Mouse (Mus musculus): Measurements from ENCODE around the gene Npas3. TPM values are rescaled to one million over a fixed set of nuclear protein-coding genes. Genes with fewer than 3 reads are reported as not detected.
A peak's percentile ranks its signal among the peaks of the same experiment; 100 is the strongest.

Gene Npas3
- polyA plus RNA-seq, 1 experiment from 2014 or later = 32.7 TPM

- Histone ChIP-seq H3K4me3 (replicated peaks) (no peak overlapping the region), H3K4me1 (replicated peaks) (peaks cover 38% of the 10 kb centered on the region), H3K9me3 (no peaks in the 10 kb centered on the region), H3K27me3 (no peaks in the 10 kb centered on the region), H3K9ac (replicated peaks) (no peak overlapping the region), H3K4me2 (replicated peaks) (no peak overlapping the region), H3K36me3 (no peaks in the 10 kb centered on the region), H3K27ac (no peak overlapping the region)
- 65% methylated on average over 3 of the region's 3 CpGs for WGBS
- ATAC-seq = no peak
Observed at GRCm38 (mm10) chr12:53331800-53332199, 83.3 kb downstream of the Npas3 start.

- ATAC-seq = no peak
- H3K4me3 ChIP-seq (replicated peaks) = no peak overlapping the region
- 94% methylated on average over 2 of the region's 2 CpGs for WGBS
- H3K4me2 ChIP-seq (replicated peaks) = no peak overlapping the region
- H3K4me1 ChIP-seq (replicated peaks) = peaks cover 35% of the 10 kb centered on the region
- no peak overlapping the region for H3K27ac ChIP-seq
- H3K36me3 ChIP-seq = no peaks in the 10 kb centered on the region
- H3K9ac ChIP-seq (replicated peaks) = no peak overlapping the region
- H3K27me3 ChIP-seq = no peaks in the 10 kb centered on the region
- no peaks in the 10 kb centered on the region for H3K9me3 ChIP-seq
Observed at GRCm38 (mm10) chr12:53333251-53333650, 84.8 kb downstream of the Npas3 start.

GRCm38 (mm10) chr12:53338349-53338948 lies 90.0 kb downstream of the Npas3 start:
- Histone ChIP-seq H3K27me3 (no peaks in the 10 kb centered on the region), H3K9ac (replicated peaks) (no peak overlapping the region), H3K4me1 (replicated peaks) (peaks cover 25% of the 10 kb centered on the region), H3K4me3 (replicated peaks) (no peak overlapping the region), H3K27ac (peak overlapping the region; percentile 65; the same call in 1 of the 2 replicates), H3K36me3 (no peaks in the 10 kb centered on the region), H3K4me2 (replicated peaks) (no peak overlapping the region; the same call in 1 of the 2 replicates), H3K9me3 (no peaks in the 10 kb centered on the region)
- ATAC-seq = peak; percentile 67
- 26% methylated on average over 14 of the region's 14 CpGs for WGBS

- WGBS = 67% methylated on average over 9 of the region's 9 CpGs
Observed at GRCm38 (mm10) chr12:53342741-53343140, 94.3 kb downstream of the Npas3 start.

GRCm38 (mm10) chr12:53351860-53352259 lies 103.4 kb downstream of the Npas3 start:
- no peaks in the 10 kb centered on the region for H3K36me3 ChIP-seq
- ATAC-seq = no peak; the same call in 1 of the 2 replicates
- no peak overlapping the region for H3K4me3 ChIP-seq (replicated peaks)
- no peak overlapping the region for H3K4me2 ChIP-seq (replicated peaks)
- H3K27ac ChIP-seq = no peak overlapping the region
- H3K9ac ChIP-seq (replicated peaks) = no peak overlapping the region
- H3K27me3 ChIP-seq = no peaks in the 10 kb centered on the region
- H3K4me1 ChIP-seq (replicated peaks) = peaks cover 48% of the 10 kb centered on the region
- WGBS = 52% methylated on average over 7 of the region's 7 CpGs
- H3K9me3 ChIP-seq = no peaks in the 10 kb centered on the region

More at GRCm38 (mm10) chr12:53342741-53343140, 94.3 kb downstream of the Npas3 start:
- H3K4me2 ChIP-seq (replicated peaks) = no peak overlapping the region
- peaks cover 22% of the 10 kb centered on the region for H3K4me1 ChIP-seq (replicated peaks)
- H3K36me3 ChIP-seq = no peaks in the 10 kb centered on the region
- ATAC-seq = no peak
- H3K9me3 ChIP-seq = no peaks in the 10 kb centered on the region
- H3K4me3 ChIP-seq (replicated peaks) = no peak overlapping the region
- H3K9ac ChIP-seq (replicated peaks) = no peak overlapping the region
- H3K27ac ChIP-seq = no peak overlapping the region
- no peaks in the 10 kb centered on the region for H3K27me3 ChIP-seq

GRCm38 (mm10) chr12:53365751-53366150 lies 117.3 kb downstream of the Npas3 start:
- ATAC-seq = no peak
- H3K4me3 ChIP-seq (replicated peaks) = no peak overlapping the region
- no peaks in the 10 kb centered on the region for H3K27me3 ChIP-seq
- H3K9ac ChIP-seq (replicated peaks) = no peak overlapping the region
- no peak overlapping the region for H3K4me2 ChIP-seq (replicated peaks)
- no peaks in the 10 kb centered on the region for H3K36me3 ChIP-seq
- peaks cover 12% of the 10 kb centered on the region for H3K4me1 ChIP-seq (replicated peaks)
- WGBS = 93% methylated on average over 5 of the region's 5 CpGs
- no peak overlapping the region for H3K27ac ChIP-seq
- no peaks in the 10 kb centered on the region for H3K9me3 ChIP-seq

GRCm38 (mm10) chr12:53384851-53385250 lies 136.4 kb downstream of the Npas3 start:
- Histone ChIP-seq H3K9me3 (no peaks in the 10 kb centered on the region), H3K4me3 (replicated peaks) (no peak overlapping the region), H3K4me2 (replicated peaks) (no peak overlapping the region), H3K27ac (no peak overlapping the region), H3K27me3 (no peaks in the 10 kb centered on the region), H3K4me1 (replicated peaks) (peaks cover 10% of the 10 kb centered on the region), H3K9ac (replicated peaks) (no peak overlapping the region), H3K36me3 (no peaks in the 10 kb centered on the region)
- no peak for ATAC-seq
- 68% methylated on average over 8 of the region's 8 CpGs for WGBS

GRCm38 (mm10) chr12:53405856-53406255 lies 157.4 kb downstream of the Npas3 start:
- no peaks in the 10 kb centered on the region for H3K36me3 ChIP-seq
- H3K4me1 ChIP-seq (replicated peaks) = peaks cover 38% of the 10 kb centered on the region
- H3K4me3 ChIP-seq (replicated peaks) = no peak overlapping the region
- no peak for ATAC-seq
- WGBS = 58% methylated on average over 4 of the region's 4 CpGs
- H3K4me2 ChIP-seq (replicated peaks) = no peak overlapping the region
- no peaks in the 10 kb centered on the region for H3K27me3 ChIP-seq
- no peak overlapping the region for H3K9ac ChIP-seq (replicated peaks)
- H3K9me3 ChIP-seq = no peaks in the 10 kb centered on the region
- H3K27ac ChIP-seq = no peak overlapping the region

- Histone ChIP-seq H3K9me3 (no peaks in the 10 kb centered on the region), H3K4me3 (replicated peaks) (no peak overlapping the region), H3K9ac (replicated peaks) (no peak overlapping the region), H3K36me3 (no peaks in the 10 kb centered on the region), H3K27me3 (no peaks in the 10 kb centered on the region), H3K4me2 (replicated peaks) (no peak overlapping the region), H3K27ac (no peak overlapping the region), H3K4me1 (replicated peaks) (peaks cover 43% of the 10 kb centered on the region)
- 47% methylated on average over 3 of the region's 3 CpGs for WGBS
- no peak for ATAC-seq
Observed at GRCm38 (mm10) chr12:53407776-53408175, 159.3 kb downstream of the Npas3 start.

- no peak overlapping the region for H3K4me3 ChIP-seq (replicated peaks)
- no peaks in the 10 kb centered on the region for H3K27me3 ChIP-seq
- no peak overlapping the region for H3K9ac ChIP-seq (replicated peaks)
- no peaks in the 10 kb centered on the region for H3K36me3 ChIP-seq
- H3K4me1 ChIP-seq (replicated peaks) = peaks cover 42% of the 10 kb centered on the region
- no peak for ATAC-seq
- WGBS = 93% methylated on average over 4 of the region's 4 CpGs
- no peaks in the 10 kb centered on the region for H3K9me3 ChIP-seq
- no peak overlapping the region for H3K27ac ChIP-seq
- H3K4me2 ChIP-seq (replicated peaks) = no peak overlapping the region
Observed at GRCm38 (mm10) chr12:53409711-53410110, 161.2 kb downstream of the Npas3 start.

- Histone ChIP-seq H3K36me3 (no peaks in the 10 kb centered on the region), H3K9me3 (no peaks in the 10 kb centered on the region), H3K4me2 (replicated peaks) (no peak overlapping the region), H3K27ac (no peak overlapping the region), H3K4me3 (replicated peaks) (no peak overlapping the region), H3K27me3 (no peaks in the 10 kb centered on the region), H3K9ac (replicated peaks) (no peak overlapping the region), H3K4me1 (replicated peaks) (peaks cover 32% of the 10 kb centered on the region)
- WGBS = 69% methylated on average over 2 of the region's 2 CpGs
- ATAC-seq = no peak
Observed at GRCm38 (mm10) chr12:53410647-53411046, 162.2 kb downstream of the Npas3 start.

- 76% methylated on average over 4 of the region's 4 CpGs for WGBS
- Histone ChIP-seq H3K4me1 (replicated peaks) (peaks cover 16% of the 10 kb centered on the region), H3K4me2 (replicated peaks) (no peak overlapping the region), H3K27me3 (no peaks in the 10 kb centered on the region), H3K9ac (replicated peaks) (no peak overlapping the region), H3K9me3 (no peaks in the 10 kb centered on the region), H3K27ac (no peak overlapping the region), H3K36me3 (no peaks in the 10 kb centered on the region), H3K4me3 (replicated peaks) (no peak overlapping the region)
- ATAC-seq = no peak
Observed at GRCm38 (mm10) chr12:53416096-53416495, 167.6 kb downstream of the Npas3 start.

- ATAC-seq = no peak
- H3K36me3 ChIP-seq = no peaks in the 10 kb centered on the region
Observed at GRCm38 (mm10) chr12:53421701-53422100, 173.2 kb downstream of the Npas3 start.

More at GRCm38 (mm10) chr12:53421701-53422100, 173.2 kb downstream of the Npas3 start:
- Histone ChIP-seq H3K9me3 (no peaks in the 10 kb centered on the region), H3K4me1 (replicated peaks) (peaks cover 30% of the 10 kb centered on the region), H3K4me3 (replicated peaks) (no peak overlapping the region), H3K27ac (no peak overlapping the region), H3K4me2 (replicated peaks) (no peak overlapping the region), H3K9ac (replicated peaks) (no peak overlapping the region), H3K27me3 (no peaks in the 10 kb centered on the region)
- 71% methylated on average over 4 of the region's 4 CpGs for WGBS

Measured in midbrain, embryonic 13.5 days (tissue).